Mouse (Mus musculus): ENCODE data around the gene Arhgap22.

Gene Arhgap22

GRCm38 (mm10) chr14:33335733-33336132, 121.9 kb downstream of the Arhgap22 start:
- no peak for DNase-seq

DNA sequence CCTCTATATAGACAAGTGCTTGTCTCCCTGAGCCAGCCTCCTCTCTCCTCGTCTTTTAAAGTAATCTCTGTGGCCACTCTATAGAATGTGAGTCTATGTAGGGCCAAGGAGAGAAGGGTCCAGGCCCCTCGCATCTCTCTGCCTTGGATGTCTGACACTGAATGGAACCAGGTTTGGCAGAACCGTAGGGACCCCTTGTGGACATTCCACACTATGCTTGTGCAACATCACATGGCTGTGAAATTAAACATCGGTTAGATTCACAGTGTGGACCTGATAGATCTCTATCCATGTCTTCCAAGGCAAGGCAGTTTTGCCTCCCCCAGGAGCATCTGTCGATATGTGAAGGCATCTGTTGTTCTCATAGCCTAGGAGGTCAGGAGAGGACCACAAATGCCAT, 124.9 kb downstream of the Arhgap22 start:
- no peak for DNase-seq

GRCm38 (mm10) chr14:33343131-33343725, 129.4 kb downstream of the Arhgap22 start:
- no peak for DNase-seq

DNA sequence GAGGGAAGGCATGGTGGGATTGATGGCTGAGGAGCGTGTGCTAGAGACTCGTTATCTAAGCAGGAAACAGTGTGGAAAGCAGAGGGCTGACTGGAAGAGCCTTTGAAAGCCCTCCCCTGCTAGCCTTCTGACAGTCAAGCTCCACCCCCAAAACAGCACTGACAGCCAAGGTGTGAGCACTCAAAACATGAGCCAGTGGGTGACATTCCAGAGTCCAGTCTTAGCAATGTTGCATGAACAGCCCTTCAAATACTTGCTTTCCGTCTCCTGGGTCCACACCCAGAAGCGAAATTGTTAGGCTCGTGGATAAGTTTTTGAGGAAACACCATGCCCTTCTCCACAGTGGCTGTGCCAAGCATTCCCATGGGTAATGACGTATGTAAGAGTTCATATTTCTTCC, 132.7 kb downstream of the Arhgap22 start:
- no peak for DNase-seq

- DNase-seq = peak; percentile 94
Observed at GRCm38 (mm10) chr14:33347738-33348137, 133.9 kb downstream of the Arhgap22 start.

DNA sequence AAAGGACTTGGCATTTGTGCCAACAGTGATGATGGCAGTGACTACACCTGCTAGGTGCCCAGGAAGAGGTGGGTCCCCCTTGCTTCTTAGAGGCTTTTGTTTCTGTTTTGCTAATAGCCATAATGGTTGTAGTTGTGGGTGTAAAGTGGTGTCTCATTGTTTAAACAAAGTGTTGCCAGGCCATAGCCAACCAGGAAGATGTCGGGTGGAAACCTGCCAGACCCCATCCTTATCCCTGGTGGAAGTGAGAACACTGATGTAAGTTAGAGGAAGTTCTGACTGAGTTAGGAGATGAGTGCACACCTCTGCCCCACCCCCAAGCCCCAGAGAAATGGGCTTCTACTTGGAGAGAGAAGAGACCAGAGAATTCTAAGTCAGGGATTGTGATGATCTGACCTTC, 134.3 kb downstream of the Arhgap22 start:
- DNase-seq = no peak

DNA sequence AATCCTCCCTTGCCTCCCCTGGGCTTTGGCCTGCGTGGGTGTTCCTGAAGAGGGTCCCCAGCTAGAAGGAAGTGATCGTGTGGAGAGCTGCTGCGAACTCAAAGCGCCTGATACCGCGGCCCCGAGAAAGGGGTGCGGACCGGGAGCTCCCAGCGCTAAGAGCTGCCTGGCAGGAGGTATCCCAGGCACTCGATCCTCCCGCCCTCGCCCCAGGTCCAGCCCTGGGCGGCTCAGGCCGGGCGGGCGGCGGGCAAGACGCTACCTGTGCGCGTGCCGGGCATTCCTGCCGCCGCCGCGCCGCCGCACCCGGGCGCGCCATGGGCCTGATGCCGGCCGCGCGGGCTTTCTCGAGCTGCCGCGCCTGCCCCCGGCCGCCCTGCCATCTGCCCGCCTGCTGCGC, 137.2 kb downstream of the Arhgap22 start:
- DNase-seq = no peak

DNA sequence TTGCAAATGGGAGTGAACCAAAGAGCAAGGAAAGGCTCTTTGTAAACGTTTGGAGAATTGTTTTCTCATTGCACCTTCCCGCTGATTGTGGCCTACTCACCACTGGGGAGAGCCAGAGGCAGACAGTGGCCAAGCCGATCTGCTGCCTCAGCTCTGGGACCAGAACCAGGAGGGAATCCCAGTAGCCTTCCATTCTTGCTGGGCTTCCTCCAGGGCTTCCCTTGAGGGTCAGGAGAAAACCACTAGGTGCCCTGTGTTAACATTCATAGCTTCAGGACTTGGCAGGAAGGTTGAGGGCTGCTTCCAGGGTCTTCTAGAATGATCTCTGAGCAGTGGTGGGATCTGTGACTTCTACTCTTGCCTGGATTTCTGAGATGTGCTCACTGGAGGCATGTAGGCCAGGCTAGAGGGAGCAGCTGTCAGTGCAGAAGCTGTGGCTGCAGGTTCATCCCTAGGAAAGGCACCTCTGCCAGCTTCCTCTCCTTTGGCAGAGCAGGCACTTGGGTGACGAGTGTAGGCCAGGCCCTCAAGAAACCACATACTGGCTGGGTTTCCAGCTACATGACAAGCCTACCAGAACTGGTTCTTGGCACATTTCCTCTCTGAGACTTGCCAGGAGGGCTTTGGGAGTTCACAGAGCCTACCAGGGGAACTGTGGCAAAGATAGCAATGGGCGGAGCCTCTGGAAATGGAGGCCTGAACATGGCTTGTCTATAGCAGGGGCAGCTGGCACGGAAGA, 138.3 kb downstream of the Arhgap22 start:
- peak; percentile 94 for DNase-seq

- DNase-seq = no peak
Observed at GRCm38 (mm10) chr14:33352890-33353289, 139.1 kb downstream of the Arhgap22 start.

GRCm38 (mm10) chr14:33355276-33355675, 141.4 kb downstream of the Arhgap22 start:
- DNase-seq = no peak

GRCm38 (mm10) chr14:33357600-33358368, 144.0 kb downstream of the Arhgap22 start:
- DNase-seq = no peak

DNA sequence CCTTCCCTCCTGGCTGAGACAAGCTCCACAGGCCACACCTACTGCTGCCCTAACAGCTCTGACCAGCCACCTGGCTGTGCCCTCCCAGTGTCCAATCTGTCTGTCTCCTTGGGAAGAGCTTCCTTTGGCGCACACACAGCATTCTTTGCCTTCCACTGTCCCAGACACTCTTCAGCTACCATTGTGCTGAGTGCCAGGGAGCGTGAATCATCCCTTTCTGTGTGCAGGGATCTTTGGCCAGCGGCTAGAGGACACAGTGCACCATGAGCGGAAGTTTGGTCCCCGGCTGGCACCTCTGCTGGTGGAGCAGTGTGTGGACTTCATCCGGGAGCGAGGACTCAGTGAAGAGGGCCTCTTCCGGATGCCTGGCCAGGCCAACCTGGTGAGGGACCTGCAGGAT, 145.1 kb downstream of the Arhgap22 start:
- no peak for DNase-seq

GRCm38 (mm10) chr14:33361546-33361945, 147.7 kb downstream of the Arhgap22 start:
- peak; percentile 83 for DNase-seq

DNA sequence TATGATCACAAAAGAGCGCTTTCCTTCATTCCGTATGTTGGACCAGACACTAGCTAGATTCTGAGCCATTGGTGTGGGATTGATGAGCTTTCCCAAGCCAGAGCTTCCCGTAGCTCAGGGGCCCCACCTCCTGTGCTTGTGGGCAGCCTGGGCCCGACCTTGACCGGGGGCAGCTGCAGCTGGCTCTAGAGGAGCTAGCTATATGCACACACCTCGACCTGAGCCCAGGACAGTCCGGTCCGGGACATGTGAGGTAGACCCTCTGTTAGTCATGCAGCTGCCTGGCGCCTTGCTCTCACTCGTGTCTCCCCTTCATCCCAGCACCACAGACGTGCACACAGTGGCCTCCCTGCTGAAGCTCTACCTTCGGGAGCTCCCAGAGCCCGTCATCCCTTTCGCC, 148.3 kb downstream of the Arhgap22 start:
- peak; percentile 87 for DNase-seq

DNA sequence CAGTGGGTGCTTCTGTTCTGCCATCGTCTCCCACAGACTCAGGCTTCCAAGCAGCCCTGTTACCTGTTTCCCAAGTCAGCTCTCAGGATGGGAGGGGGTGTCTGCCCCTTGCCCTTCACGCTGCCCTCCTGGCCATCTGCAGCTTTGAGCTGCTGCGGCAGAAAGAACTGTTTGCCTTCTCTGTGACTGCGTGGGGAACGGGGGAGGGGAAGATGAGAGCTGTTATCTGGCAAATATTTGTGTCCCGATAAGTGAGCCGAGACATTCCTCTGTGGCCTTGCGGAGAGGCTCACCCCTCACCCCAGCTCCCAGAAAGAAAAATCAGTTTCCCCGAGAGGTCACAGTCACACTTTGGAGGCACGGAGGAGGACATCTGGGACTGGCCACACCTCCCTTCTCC, 149.0 kb downstream of the Arhgap22 start:
- peak; percentile 55 for DNase-seq

- DNase-seq = peak; percentile 85
Observed at GRCm38 (mm10) chr14:33363611-33364010, 149.8 kb downstream of the Arhgap22 start.

DNA sequence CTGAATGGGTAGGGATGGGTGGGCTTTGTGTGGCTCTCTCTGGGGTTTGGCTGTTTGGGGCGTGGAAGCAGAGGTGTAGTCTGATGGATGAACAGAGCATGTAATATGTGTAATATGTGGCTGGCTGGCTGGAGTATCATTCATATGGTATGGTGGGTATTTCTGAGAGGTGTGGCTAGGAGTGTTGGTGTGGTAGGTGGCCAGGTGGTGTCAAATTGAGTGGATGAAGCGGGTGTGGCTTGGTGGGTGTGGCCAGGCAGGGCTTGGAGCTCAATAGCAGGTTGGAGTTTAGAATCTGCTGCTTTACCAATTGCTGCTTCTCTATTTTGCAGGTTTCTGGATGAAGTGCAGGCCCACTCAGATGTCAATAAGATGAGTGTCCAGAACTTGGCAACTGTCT, 150.2 kb downstream of the Arhgap22 start:
- DNase-seq = peak; percentile 55

DNA sequence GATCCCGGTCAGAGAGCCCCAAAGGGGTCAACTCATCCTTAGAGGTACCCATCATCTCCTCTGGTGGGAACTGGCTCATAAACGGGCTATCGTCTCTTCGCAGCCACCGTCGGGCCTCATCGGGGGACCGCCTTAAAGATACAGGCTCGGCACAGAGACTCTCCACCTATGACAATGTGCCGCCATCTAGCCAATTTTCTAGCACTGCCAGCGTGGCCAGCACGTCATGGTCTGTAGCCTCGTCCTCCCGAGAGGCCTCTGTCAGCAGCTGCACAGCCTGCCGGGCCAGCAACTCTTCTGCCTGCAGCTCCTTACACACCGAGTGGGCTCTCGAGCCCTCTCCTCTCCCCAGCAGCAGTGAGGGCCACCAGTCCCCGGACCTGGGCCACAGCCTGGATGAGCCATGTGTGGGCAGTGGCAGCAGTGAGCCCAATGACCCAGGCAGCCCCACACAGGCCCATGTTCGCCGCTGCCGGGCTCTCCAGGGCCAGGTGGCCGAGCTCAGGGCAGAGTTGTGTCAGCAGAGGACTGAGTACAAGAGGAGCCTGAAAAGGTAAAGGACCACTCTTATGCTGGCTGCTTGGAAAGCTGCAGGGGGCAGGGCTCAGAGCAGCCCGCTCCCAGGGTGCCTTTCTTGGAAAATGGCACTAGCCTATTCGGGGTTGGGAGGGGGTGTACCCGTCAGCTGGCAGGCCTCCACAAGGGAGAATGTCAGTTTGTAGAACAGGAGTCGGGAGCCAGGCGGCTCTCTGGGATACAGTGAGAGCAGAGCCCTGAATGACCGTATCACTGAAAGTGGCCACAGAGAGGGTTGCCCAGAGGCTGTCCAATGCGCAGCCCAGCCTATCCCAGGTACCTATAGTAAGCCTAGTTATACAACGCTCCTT, 153.3 kb downstream of the Arhgap22 start:
- DNase-seq = peak; percentile 85

DNA sequence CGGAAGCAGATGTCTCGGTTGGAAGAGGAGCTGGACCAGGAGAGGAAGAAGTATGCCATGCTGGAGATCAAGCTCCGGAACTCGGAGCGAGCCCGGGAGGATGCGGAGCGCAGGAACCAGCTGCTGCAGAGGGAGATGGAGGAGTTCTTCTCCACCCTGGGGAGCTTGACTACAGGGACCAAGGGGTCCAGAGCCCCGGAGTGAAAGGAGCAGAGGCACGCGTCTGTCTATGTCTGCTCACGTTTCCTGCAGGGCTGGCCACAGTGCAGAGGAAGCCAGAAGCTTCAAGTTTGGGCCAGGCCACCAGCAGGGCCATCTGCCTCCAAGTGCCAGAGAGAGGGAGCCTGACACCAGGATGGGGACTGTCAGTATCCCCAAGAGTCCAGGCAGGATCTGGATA, 155.5 kb downstream of the Arhgap22 start:
- no peak for DNase-seq

GRCm38 (mm10) chr14:33370056-33370455, 156.2 kb downstream of the Arhgap22 start:
- DNase-seq = no peak

DNA sequence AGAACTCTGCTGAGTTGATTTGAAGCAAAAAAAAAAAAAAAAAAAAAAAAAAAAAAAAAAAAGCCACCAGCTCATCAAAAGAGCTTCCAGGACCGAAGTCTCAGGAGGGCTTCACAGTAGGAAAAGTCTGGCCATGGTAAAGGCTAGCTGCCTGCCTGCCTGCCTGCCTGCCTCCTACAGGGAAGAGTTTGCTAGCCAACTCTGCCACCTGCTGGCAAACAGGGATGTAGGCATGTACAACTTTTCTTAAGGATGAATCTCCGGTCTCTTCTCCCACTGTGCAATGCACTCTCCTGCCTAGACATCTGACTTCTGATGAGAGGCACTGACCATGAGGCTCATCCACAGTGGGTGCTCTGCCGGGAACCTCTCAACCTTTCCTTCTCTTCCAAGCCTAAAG, 157.4 kb downstream of the Arhgap22 start:
- DNase-seq = peak; percentile 94

GRCm38 (mm10) chr14:33373271-33373670, 159.4 kb downstream of the Arhgap22 start:
- DNase-seq = no peak

DNA sequence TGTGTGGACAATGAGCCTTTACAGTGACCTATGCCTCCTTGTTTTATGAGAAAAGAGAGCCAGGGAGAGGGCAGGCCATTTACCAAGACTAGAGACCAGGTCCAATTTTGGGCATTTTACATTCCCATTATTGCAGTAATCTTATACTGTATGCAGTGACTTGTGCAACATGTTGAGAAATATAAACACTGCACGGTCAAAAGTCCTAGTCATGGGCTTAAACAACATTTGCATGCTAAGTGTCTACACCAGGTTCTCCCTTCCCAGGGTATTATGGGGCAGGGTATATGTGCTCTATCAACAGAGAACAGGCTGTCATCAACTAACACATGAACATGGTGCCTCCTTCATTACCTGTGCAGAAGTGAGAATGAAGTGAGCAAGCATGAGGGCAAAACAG, 160.3 kb downstream of the Arhgap22 start:
- DNase-seq = no peak
